Mouse (Mus musculus) intestine, embryonic 14.5 days (tissue): ENCODE measurements at regions not wholly inside any gene's neighbourhood (a gene's known extent, or its start where the extent isn't known, plus 50 kb on each side); places are given as distances from the start of the nearest gene placed in this dataset.

ENCODE experiments used
- ATAC-seq: fragments of 200-750 bp; cut with Nextera tagmentation; replicated peaks from 2 replicates; pipeline ENCODE4 v1.8.0; 2017; ENCODE audit warnings: low read depth, moderate number of reproducible peaks, moderate TSS enrichment, moderate library complexity; ENCODE audit not compliant: low FRiP score, low TSS enrichment
- DNase-seq: peaks from one replicate; pipeline ENCODE4 v3.0.0-alpha.2; 2018; ENCODE audit warnings: low spot score
- H3K27ac ChIP-seq: fragments of 300-500 bp; sonication (generic); 2 replicates; pipeline ENCODE4 v1.5.1; 2014; ENCODE audit warnings: low read depth, mild to moderate bottlenecking, control low read depth
- H3K27me3 ChIP-seq: fragments of 300-500 bp; sonication (generic); replicated peaks from 2 replicates; pipeline ENCODE4 v1.6.1; 2014; ENCODE audit warnings: low read length, control low read depth; ENCODE audit not compliant: control insufficient read depth, insufficient read depth
- H3K36me3 ChIP-seq: fragments of 300-500 bp; sonication (generic); 2 replicates; pipeline ENCODE4 v1.6.1; 2014; ENCODE audit warnings: low read length, control low read depth; ENCODE audit not compliant: control insufficient read depth, insufficient read depth
- H3K4me1 ChIP-seq: fragments of 300-500 bp; sonication (generic); replicated peaks from 2 replicates; pipeline ENCODE4 v1.6.1; 2014; ENCODE audit warnings: low read length, control low read depth, mixed read lengths; ENCODE audit not compliant: control insufficient read depth, insufficient read depth
- H3K4me2 ChIP-seq: fragments of 300-500 bp; sonication (generic); 2 replicates; pipeline ENCODE4 v1.6.1; 2014; ENCODE audit warnings: low read length
- H3K4me3 ChIP-seq: fragments of 300-500 bp; sonication (generic); 2 replicates; pipeline ENCODE4 v1.5.1; 2014; ENCODE audit warnings: low read depth, low read length, control low read depth, mixed read lengths
- H3K9ac ChIP-seq: fragments of 300-500 bp; sonication (generic); 2 replicates; pipeline ENCODE4 v1.6.1; 2014; ENCODE audit warnings: mild to moderate bottlenecking, low read length
- H3K9me3 ChIP-seq: fragments of 300-500 bp; sonication (generic); 2 replicates; pipeline ENCODE4 v1.6.1; 2016; ENCODE audit warnings: low read length, control low read depth; ENCODE audit not compliant: control insufficient read depth
- WGBS: fragments of 180-500 bp; shearing (Covaris S2); extraction: QIAGEN DNeasy Blood & Tissue Kit; methylation state at CpG from one replicate; pipeline ENCODE4 v1.1.7; 2014; 5-methylcytosine and 5-hydroxymethylcytosine counted together

DNA sequence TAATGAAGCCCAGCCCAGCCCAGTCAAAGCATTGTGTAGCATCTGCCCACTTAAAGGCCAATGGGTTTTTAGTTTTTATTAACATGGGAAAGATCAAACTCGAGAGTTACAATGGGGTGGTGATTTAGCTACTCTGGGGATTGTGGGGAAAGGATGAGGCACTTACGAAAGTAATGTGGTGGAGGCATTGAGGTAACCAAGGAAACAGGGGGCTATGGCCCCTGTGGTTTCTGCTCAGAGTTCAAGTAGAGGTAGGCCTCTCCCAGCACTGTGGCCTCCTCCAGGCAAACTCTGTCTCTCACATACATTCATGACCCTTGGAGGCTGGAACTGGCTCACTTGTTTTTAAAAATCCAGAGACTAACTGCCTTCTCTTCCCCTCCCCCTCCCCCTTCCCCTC, 128.4 kb downstream of the Utp6 start:
- Histone ChIP-seq H3K4me1 (no peaks in the 10 kb centered on the region), H3K9ac (no peak overlapping the region), H3K27ac (no peak overlapping the region), H3K27me3 (no peaks in the 10 kb centered on the region), H3K4me2 (no peak overlapping the region), H3K4me3 (no peak overlapping the region), H3K9me3 (no peaks in the 10 kb centered on the region), H3K36me3 (no peaks in the 10 kb centered on the region)
- WGBS, result 61% methylated on average over 2 of the region's 2 CpGs
- no peak for DNase-seq
- ATAC-seq, result no peak

DNA sequence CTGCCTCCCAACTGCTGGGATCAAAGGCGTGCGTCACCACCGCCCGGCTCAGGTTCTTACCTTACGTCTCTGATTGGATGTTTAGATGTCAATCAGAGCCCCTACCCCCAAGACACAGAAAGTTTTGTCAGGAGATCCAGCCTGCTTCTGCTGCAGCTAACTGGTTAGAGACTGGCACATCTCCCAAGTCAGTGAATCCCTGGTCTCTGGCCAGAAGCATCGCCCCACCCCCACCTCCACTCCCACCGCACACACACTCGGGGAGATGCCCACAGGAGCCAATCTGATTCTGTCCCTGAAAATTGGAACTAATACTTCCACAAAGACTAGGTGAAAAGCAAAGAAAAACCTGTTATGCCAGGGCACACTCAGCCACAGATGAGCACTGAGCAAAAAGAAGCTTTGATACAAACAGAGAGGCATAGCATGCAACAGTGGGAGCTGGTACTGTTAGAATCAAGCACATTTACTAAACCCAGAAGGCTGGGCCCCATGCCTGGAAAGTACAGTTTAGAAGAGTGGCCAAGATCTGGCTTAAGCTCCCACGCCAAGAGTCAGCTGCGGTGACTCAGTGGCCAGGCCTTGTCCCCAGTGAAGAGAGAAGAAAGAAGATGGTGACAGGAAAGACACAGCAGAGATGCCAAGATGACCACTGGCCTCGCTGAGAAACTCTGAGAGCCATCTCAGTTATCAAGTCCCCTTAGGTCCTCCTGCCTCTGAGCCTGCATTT, 130.4 kb downstream of the Utp6 start:
- 95% methylated on average over 11 of the region's 11 CpGs for WGBS
- no peak overlapping the region for H3K9ac ChIP-seq
- DNase-seq, result no peak

DNA sequence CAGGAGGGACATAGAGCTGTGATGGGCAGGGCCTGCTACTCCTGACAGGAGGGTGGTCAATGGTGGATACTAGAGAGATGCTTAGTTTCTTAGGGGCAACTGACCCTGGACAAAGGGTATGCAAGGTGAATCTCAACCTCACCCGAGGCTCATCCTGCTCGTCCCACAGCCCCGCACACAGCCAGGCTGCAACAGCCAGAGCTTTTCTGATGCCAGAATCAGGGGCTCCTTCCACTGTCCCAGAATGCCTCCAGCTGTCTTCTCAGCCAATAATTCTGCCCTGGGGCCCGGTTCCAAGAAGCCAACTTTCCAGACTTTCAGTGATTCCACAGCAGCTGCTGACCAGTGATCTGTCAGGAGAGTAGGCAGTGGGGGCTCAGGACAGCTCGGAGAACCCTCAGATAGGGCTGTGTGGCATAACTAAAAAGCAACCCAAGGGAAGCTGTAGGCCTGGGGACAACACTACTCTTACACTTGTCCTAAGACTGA, 131.6 kb downstream of the Utp6 start:
- Histone ChIP-seq H3K4me2 (no peak overlapping the region), H3K4me3 (no peak overlapping the region), H3K9me3 (no peaks in the 10 kb centered on the region), H3K27ac (no peak overlapping the region), H3K36me3 (no peaks in the 10 kb centered on the region), H3K9ac (no peak overlapping the region), H3K27me3 (no peaks in the 10 kb centered on the region), H3K4me1 (no peaks in the 10 kb centered on the region)
- WGBS, result 74% methylated on average over 5 of the region's 5 CpGs
- no peak for DNase-seq
- no peak for ATAC-seq

More for the DNA sequence above, 130.4 kb downstream of the Utp6 start:
- Histone ChIP-seq H3K4me2 (no peak overlapping the region), H3K27me3 (no peaks in the 10 kb centered on the region), H3K4me1 (no peaks in the 10 kb centered on the region), H3K36me3 (no peaks in the 10 kb centered on the region), H3K9me3 (no peaks in the 10 kb centered on the region), H3K4me3 (no peak overlapping the region), H3K27ac (no peak overlapping the region)
- no peak for ATAC-seq

DNA sequence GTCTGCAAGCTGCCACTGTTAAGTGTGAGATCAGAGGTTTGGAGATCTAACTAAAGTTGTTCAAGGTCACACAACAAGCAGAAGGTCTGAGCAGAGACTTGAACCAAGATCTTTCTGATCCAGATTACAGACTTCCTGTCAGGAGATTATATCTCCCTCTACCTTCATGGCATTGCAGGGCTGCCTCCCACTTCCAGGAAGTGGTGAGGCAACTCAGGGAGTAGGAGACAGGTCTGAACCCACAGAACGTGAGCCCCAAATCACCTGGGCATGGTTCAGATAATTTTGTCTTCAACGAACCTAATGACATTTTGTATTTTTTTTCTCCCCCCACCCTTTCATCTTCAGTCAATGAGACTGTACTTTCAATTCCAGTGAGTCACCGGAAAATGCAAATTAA, 135.2 kb downstream of the Utp6 start:
- H3K4me2 ChIP-seq, result no peak overlapping the region
- no peaks in the 10 kb centered on the region for H3K27me3 ChIP-seq
- H3K9ac ChIP-seq, result no peak overlapping the region
- no peak overlapping the region for H3K27ac ChIP-seq
- ATAC-seq (no peak), DNase-seq (no peak)
- WGBS, result 95% methylated on average over 3 of the region's 3 CpGs
- no peaks in the 10 kb centered on the region for H3K9me3 ChIP-seq
- H3K4me1 ChIP-seq, result no peaks in the 10 kb centered on the region
- H3K36me3 ChIP-seq, result no peaks in the 10 kb centered on the region
- H3K4me3 ChIP-seq, result no peak overlapping the region

DNA sequence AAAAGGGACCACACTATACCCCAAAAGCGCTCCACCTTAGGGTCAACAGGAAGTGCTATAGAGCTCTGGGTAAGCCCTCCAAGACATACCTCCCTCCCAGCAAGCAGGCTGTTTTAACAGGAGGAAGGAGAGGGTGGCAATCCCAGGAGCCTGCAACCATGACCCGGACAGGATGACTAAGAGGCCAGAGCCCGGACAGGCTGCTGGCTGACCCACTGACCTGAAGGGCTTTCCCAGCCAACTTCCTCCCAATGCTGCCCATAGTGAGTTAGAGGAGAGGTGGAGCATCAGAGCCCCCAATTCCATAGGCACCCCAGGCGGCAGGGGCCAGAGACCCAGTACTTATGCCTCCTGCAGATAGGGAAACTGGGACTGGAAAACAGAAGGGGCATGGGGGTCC, 136.3 kb downstream of the Utp6 start:
- 62% methylated on average over 4 of the region's 4 CpGs for WGBS
- Histone ChIP-seq H3K36me3 (no peaks in the 10 kb centered on the region), H3K27ac (no peak overlapping the region), H3K9me3 (no peaks in the 10 kb centered on the region), H3K4me3 (no peak overlapping the region), H3K9ac (no peak overlapping the region), H3K4me2 (no peak overlapping the region), H3K27me3 (no peaks in the 10 kb centered on the region), H3K4me1 (no peaks in the 10 kb centered on the region)
- ATAC-seq (no peak), DNase-seq (no peak)

DNA sequence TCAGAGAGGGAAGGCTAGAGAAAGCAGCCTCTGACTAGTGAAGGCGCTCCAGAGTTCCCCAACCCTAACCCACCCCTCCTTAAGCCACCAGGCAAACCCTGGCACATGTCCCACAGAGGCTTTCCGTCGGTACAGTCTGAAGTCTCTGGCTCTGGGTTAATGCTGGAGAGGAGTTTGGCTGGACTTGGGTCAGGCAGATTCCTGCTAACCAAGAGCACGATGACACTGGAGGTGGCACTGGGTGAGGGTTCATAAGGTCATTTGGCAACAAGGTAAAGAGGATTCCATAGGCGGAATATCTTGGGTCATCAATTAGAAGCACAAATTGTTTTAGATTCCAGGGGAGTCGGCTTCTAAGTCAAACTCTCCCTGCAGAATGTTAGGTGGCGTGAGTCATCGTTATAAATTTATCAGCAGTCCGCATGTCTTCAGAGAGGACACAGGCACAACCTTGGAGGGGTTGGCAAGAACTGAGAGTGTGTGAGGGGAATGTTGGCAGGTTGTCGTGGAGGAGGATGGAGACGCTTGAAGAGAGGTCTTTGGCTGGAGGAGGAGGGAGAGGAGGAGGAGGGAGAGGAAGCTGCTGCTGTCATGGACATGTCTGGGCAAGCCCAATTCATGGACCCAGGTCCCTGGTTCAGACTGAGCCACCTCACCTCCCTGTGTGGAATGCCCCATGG, 138.4 kb downstream of the Utp6 start:
- DNase-seq (no peak), ATAC-seq (no peak)
- Histone ChIP-seq H3K36me3 (no peaks in the 10 kb centered on the region), H3K4me3 (no peak overlapping the region), H3K4me1 (no peaks in the 10 kb centered on the region), H3K4me2 (no peak overlapping the region), H3K9ac (no peak overlapping the region), H3K9me3 (no peaks in the 10 kb centered on the region), H3K27ac (no peak overlapping the region), H3K27me3 (no peaks in the 10 kb centered on the region)
- 68% methylated on average over 11 of the region's 11 CpGs for WGBS

DNA sequence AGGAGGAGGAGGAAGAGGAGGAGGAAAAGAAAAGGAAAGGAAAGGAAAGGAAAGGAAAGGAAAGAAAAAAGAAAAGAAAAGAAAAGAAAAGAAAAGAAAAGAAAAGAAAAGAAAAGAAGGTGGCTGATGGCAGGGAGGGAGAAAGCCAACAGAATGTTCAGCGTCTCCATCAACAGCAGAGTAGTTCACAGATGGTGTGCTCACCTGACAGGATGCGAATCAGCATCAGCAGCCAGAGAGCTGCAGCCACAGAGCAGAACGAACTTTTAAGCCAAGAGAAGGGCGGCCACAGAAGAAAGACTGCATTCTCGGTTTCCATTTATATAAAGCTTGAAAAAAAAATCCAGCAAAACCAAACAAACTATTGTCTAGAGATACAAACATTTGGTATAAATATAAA, 140.2 kb downstream of the Utp6 start:
- ATAC-seq (no peak), DNase-seq (no peak)
- Histone ChIP-seq H3K27me3 (no peaks in the 10 kb centered on the region), H3K27ac (no peak overlapping the region), H3K4me1 (no peaks in the 10 kb centered on the region), H3K4me2 (no peak overlapping the region), H3K9me3 (no peaks in the 10 kb centered on the region), H3K4me3 (no peak overlapping the region), H3K36me3 (no peaks in the 10 kb centered on the region), H3K9ac (no peak overlapping the region)
- WGBS, result 72% methylated on average over 5 of the region's 5 CpGs

DNA sequence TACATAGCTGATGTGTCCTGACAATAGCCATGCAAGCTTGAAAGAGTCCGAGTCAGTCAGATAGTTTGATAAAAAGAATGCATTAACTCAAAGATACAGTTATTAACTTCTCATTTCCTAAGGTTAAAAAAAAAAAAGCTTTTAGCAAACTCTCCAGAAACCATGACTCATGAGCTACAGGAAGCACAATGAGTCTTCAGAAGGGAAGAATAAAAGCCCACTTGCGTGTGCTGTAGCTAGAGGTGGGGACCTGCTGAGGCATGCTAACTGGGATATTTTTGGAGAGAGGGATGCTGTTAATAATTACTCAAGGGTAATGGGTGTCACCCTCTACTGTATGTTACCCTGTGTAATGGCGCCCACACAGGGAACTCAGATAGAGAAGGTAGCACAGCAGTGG, 147.0 kb downstream of the Utp6 start:
- H3K27me3 ChIP-seq, result no peaks in the 10 kb centered on the region
- 87% methylated on average over 3 of the region's 3 CpGs for WGBS
- no peak overlapping the region for H3K4me3 ChIP-seq
- H3K9me3 ChIP-seq, result peaks cover 7% of the 10 kb centered on the region; the same call in 1 of the 2 replicates
- ATAC-seq (no peak), DNase-seq (no peak)
- H3K36me3 ChIP-seq, result no peaks in the 10 kb centered on the region
- H3K4me1 ChIP-seq, result no peaks in the 10 kb centered on the region
- H3K27ac ChIP-seq, result no peak overlapping the region
- H3K4me2 ChIP-seq, result no peak overlapping the region
- no peak overlapping the region for H3K9ac ChIP-seq
